Mouse (Mus musculus) frontal cortex, postnatal 14 days (tissue): ENCODE measurements around the gene Gm13271.
"Not testable (repeated sequence)": the region's sequence is repeated elsewhere in the genome, so short reads cannot be mapped to it uniquely, and the experiment has no call there.

Source experiments
- DNase-seq, 2 experiments: peaks; one replicate each; pipeline ENCODE4 v3.0.0; 2022; ENCODE audit warnings: low spot score in 2 of 2

Gm13271 gene

DNA sequence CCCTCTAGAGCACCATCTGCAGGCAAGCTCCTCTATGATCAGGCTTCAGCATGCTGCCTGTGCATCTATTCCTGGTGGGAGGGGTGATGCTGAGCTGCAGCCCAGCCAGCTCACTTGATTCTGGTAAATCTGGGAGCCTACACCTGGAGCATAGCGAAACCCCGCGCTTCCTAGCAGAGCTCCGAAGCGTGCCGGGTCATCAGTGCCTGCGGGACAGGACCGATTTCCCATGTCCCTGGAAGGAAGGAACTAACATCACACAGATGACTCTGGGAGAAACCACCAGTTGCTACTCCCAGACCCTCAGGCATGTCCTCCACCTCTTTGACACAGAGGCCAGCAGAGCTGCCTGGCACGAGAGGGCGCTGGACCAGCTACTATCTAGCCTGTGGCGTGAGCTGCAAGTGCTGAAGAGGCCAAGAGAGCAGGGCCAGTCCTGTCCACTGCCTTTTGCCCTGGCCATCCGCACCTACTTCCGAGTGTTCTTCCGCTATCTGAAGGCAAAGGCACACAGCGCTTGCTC is at the start of gene Gm13271:
Gm13271 (plus strand) TSS at position 51 of the 523 bp plus-strand sequence.
- DNase-seq: peak; percentile 72 to 82

DNA sequence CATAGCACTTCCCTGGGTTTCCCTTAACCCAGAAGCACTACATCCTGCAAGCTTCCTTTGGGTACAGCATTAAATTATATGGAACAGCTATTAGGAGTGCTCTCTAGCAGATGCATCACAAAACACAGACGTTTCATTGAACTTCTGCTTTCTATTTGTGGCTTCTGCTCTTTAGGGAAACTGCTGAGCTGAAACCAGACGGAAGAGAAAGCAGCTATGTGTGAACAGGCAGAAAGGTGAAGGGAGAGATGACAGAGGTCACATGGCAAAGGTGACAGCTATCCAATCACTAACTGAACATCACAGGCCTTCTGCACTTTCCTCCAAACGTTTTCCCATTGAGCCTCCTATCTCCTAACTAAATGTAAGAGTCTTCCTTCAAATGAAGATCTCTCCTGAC is 48.7 kb upstream of the Gm13271 start:
- DNase-seq: no peak

GRCm38 (mm10) chr4:88707128-88707826 is 47.4 kb upstream of the Gm13271 start:
- DNase-seq: no peak

DNA sequence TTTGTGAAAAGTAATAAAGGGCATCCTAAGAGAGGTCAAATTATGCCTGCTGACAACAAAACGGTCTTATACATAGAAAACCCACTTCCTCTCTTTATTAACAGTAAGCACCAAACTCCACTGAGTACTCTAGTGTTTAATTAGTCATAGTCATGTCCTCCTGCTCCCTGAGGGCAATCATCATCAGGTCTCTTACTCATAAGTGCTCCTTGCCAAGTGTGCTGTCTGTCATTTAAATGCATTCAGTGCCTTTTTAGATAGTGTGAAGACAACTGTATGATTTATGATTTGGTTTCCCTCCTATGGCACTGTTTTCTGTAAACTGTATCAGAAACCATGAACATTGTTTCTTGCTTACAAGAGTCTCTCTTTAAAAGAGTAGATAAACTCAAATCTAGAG is 40.4 kb upstream of the Gm13271 start:
- no peak for DNase-seq

DNA sequence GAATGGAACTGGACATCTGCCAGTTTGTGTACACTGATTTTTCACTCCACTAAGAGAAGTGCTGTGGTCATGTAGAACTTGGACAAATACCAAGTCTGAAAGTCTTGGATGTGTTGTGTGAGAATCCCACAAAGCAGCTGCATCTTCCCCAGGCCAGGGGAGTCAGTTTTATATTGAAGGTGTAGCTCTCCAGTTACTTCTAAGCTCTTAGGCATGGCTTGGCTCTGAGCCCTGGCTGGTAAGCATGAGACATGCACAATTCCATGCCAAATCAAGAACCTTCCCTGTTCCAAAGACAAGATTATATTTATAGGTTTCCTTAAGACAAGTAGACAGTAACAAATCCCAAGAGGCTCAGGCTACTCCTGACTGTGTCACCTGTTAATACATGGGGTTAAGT is 39.6 kb upstream of the Gm13271 start:
- no peak for DNase-seq

GRCm38 (mm10) chr4:88718715-88719114 is 36.0 kb upstream of the Gm13271 start:
- DNase-seq: no peak

GRCm38 (mm10) chr4:88721791-88722721 is 32.6 kb upstream of the Gm13271 start, which contains the start of the genes Gm26566 and Klhl9:
Gene Gm26566 (plus strand): TSS chr4:88721805.
Gene Klhl9 (minus strand): TSS chr4:88722465.
- DNase-seq: peak; percentile 78 to 80

GRCm38 (mm10) chr4:88723497-88724090 is 31.1 kb upstream of the Gm13271 start:
- no peak for DNase-seq

DNA sequence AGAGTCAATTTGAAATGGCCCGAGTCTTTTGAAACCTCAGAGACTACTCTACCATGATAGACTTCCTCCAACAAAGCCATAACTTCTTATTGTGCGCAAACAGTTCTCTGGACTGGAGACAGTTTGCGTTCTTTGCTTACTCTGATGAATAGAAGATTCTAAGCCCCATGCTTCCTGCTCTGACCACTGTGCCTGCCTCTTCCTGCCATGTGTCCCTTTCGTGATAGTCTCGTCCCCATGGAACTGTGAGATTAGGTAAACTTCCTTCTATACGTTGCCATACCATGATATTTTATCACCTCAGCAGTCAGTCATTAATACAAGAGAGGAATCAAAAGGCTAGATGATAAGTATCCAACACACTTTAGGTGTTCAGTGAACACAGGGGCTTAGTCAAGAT is 27.9 kb upstream of the Gm13271 start:
- no peak for DNase-seq

DNA sequence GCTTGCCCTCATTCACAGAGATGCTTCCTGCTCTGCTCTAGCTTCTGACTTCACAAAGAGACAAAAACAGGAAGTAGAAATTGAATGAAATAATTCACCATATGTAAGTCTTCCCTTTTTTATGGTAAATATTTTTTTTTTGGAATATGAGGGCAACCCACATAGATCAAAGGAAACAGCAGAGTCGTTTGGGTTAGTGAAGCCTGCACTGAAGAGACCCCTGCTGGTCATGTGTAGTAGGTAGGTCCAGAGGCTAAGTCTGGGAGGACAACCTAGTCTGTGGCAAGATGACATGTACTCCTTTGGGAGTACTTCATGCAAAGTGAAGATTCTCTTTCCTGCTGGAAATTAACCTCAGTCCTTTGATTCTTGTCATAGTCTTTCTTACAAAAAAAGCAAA is 27.3 kb upstream of the Gm13271 start:
- DNase-seq: no peak

- peak in 1 of 2 experiments; percentile 48 for DNase-seq
Measured at GRCm38 (mm10) chr4:88738480-88738879, 16.2 kb upstream of the Gm13271 start.

DNA sequence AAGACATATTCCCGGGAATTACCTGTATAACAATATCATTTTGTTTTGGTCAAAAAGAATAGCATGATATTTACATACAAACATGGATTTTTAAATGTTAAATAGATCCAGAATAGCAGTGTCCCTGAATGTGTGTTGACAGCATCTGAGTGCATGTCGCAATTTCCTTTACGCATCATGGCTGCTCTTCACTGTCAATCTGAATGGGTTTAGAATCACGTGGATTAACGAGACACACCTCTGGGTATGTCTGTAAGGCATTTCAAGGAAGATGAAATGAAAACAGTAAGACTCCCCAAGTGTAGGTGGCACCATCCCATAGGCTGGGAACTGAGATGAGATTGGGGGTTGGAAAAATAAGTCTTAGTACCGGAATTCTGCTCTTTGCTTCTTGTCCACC is 15.6 kb upstream of the Gm13271 start:
- DNase-seq: no peak

- no peak for DNase-seq
Measured at GRCm38 (mm10) chr4:88741426-88741825, 13.2 kb upstream of the Gm13271 start.

DNA sequence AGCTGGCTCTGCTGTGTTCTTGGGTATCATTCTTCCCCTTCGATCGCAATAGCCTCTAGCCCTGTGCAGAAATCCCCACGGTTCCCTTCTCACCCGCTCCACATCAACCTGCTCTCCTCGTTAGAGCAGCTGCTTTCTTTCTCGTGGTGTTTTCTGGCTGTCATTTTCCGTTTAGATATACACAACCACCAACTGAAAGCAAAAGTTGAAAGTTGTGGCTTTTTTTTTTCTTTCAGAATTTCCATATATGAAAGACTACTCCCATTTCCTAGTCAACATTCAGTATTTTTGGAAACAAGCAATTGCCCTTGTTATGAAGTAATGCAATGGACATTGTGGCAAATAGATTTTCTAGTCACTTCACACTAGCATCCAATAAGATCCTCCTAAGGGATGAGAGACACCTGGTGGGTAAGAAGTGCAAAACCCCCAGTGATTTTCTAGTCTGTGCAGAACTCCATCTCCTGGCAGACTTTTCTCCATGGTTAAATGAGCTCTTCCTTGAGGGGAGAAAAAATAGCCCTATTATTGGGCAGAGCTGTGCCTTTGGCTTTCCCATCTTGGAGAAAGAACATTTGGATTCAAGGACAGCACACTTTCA is 11.8 kb upstream of the Gm13271 start:
- DNase-seq: no peak

- no peak for DNase-seq
Measured at GRCm38 (mm10) chr4:88744207-88744606, 10.5 kb upstream of the Gm13271 start.

DNA sequence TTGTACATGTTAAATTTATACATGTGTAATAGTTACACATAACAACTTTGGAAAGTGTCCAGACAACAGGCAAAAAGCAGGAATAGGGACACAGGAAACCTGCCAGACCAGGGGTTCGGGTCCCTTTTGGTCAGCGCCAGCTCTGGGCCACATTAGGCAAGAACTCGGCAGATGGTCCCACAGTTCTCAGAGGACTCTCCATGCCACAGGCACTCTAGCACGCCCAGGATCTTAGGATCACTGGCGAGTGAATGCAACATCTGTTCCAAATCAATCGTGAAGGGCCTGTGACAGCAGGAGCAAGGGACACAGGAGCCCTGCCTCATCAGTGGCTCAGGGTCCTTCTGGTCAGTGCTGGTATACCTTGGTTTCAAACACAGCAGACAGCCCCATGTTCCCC is 4.7 kb upstream of the Gm13271 start:
- no peak for DNase-seq

GRCm38 (mm10) chr4:88756581-88757513 is 2.2 kb downstream of the Gm13271 start:
- peak in 1 of 2 experiments; percentile 6 for DNase-seq

GRCm38 (mm10) chr4:88757628-88758031 is 3.0 kb downstream of the Gm13271 start:
- DNase-seq: peak; percentile 91 to 95

GRCm38 (mm10) chr4:88758751-88759150 is 4.1 kb downstream of the Gm13271 start:
- not testable (repeated sequence) for DNase-seq

DNA sequence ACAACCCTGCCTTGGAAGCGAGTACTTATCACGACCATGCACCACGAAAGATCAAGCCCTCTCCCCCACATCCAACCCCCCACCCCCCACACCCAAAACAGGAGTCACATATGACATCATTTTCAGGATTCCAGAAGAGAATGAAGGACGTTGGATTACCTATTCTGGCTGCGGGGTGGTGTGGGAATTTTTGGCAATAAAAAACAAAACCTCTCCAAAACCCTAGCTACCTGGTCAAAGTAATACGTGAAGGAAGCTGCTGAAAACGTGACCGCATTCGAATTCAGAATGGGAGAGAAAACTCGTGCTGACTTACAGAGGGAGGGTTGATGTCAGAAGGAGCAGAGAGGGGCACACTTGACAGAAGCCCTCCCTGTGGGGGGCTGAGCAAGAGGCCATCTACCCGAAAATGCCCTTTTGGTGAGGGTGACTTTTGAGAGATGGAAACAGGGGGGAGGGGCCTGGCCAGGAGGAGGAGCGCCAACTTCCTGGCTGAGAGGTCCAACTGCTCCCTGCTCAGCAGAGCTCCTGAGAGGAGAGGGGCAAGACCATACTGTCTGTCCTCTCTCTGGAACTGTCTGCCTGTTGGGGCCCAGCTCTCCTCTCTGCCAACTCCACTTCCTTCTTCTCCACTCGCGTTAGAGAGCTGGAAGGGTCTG is 5.1 kb downstream of the Gm13271 start, which contains the start of gene Gm13283:
Gm13283 (plus strand) TSS at position 510 of the 659 bp plus-strand sequence.
- DNase-seq: peak; percentile 19 to 31
